Mouse (Mus musculus): Measurements from ENCODE around the gene Pheta2. TPM values are rescaled to one million over a fixed set of nuclear protein-coding genes. Genes with fewer than 3 reads are reported as not detected.

Pheta2 gene
- polyA plus RNA-seq (2012; ENCODE audit: low replicate concordance) = 0.36 and 3.5 TPM in 2 replicates

DNA sequence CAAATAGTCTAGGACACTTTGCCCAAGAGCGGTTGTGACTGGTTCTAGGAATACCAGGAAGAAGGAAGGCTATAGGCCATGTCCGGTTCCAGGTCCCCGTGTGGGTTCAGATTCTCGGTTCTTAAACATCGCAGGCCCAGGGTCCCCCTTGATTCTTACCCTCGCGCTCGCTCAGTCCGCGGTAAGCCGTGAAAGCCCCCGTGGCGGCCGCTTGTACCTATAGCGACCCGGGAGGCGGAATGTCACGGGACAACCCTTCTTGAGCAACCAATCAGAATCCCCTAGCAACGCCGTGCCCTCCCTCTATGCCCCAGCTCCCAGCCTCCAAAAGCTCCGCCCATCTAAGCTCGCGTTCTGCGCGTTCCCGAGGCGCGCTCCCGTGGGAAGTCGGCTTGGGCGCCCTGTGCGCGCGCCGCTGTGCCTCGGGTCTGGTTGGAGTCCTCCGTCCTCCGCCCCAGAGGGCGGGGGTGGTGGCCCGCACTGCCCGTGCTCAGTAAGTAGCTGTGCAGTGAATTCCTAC lies at the start of gene Pheta2, which contains the start of the genes Naga and Smdt1:
TSS of gene Pheta2 (plus strand) at position 350 of the 520 bp plus-strand sequence.
TSS of gene Naga (minus strand) at position 333 of the 520 bp plus-strand sequence.
TSS of gene Smdt1 (plus strand) at position 367 of the 520 bp plus-strand sequence.

DNA sequence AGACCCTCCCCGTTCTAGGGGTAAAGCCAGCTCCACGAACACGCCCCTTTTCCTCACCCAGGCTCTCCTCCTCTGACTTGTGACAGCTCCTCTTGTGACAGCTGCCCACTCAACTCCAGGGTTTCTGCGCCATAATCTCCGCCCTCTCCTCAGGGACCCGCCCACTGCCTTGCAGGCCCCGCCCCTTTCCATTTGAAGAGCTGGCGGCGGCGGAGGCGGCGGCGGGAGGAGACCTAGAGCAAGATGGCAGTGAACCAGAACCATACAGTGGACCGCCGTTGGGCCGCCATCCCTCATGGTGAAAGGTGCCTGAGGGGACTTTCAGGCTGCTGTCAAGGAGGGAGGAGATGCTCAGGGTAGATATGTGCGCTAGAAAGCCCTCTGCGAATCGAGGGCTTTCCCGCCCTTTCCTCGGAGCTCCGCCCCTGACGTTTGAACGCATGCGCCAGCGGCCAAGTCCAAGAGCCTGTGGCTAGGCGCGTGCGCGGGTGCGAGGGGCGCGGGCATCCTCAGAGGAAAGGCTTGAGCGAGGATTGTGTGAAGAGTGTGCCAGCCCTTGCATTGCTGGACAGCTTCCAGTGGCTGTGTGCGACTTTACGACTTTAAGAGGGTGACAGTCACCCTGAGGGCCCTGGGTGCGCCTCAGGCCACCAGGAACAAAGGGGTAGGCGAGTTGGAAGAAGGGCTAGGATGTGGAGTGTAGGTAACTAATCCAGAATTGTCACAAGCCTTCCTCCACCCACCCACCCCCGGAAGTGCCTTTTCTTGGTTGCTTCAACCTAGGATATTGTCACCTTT lies 39.8 kb upstream of the Pheta2 start, which contains the start of gene Wbp2nl:
TSS of gene Wbp2nl (plus strand) at position 191 of the 798 bp plus-strand sequence.

DNA sequence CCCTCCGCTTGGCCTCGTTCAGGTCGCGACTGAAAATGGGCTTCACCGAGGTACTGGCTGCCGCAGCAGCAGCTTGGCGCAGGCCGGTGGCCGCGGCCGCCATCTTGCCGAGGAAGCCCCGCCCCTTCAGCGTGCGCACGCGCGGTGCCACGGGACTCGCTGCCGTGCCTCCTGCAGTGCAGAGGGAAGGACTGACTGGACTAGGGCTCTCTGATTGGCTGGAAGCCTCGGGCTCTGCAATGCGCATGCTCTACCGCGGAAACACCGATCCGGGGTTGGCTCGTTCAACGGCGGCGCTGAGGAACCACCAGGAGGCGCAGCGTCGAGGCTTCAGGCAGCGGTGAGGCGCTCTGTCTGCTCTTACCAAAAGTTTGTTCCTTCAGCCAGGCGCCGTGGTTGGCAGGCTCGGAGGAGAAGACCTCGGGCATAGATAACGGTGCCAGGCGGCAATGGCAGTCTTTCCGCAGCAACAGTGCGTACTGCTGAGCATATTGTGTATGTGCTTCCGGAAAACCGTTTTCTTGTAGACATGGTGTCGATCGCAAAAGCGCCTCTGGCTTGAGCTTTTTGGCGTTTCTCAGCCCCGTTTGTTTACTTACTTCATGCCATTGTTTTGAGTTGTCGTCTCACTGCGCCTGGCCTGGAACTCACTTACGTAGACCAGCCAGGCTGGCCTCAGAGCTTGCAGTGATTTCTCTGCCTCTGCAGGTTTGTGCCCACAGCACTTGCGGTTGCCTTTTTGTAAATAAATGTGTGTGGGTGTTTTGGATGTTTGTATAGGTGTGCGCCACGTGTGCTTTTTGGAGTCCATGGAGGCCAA lies 15.6 kb downstream of the Pheta2 start, which contains the start of gene Ndufa6:
TSS of gene Ndufa6 (minus strand) at position 197 of the 820 bp plus-strand sequence.

DNA sequence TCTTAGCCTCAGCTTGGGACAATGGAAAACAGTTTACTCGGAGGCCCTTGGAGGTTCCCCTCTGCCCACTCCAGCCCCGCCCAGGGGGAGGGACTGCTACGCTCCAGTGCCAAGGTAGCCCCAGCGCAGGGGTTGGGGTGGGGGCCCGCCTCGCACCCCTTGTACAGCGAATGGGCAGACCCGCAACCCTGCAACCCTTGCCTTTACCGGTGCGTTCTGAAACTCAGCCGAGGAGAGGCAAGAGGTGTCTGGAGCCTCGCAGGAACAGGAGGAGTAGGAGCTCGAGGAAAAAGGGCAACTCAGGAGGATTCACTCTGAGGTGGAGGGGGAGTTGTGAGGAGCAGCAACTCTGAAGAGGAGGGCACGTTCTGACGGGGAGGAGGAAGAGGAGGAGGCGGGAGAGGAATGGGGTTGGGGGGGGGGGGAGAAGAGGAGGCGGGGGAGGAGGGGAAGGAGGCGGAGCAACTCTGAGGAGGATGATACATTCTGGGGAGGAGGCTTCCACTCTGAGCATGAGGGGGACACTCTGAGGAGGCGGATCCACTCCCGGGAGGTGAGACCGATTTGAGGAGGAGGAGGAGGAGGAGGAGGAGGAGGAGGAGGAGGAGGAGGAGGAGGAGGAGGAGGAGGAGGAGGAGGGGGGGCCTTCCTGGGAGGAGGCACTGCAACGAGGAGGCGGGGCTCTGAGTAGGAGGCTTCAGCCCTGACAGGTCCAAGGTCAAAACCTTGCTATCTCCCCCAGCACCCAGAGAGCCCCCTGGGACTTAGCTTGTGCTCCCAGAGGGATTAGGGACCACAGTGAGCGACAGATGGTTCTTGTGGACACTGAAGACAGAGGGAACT lies 41.4 kb downstream of the Pheta2 start, which contains the start of gene Cyp2d22:
TSS of gene Cyp2d22 (minus strand) at position 390 of the 843 bp plus-strand sequence.

DNA sequence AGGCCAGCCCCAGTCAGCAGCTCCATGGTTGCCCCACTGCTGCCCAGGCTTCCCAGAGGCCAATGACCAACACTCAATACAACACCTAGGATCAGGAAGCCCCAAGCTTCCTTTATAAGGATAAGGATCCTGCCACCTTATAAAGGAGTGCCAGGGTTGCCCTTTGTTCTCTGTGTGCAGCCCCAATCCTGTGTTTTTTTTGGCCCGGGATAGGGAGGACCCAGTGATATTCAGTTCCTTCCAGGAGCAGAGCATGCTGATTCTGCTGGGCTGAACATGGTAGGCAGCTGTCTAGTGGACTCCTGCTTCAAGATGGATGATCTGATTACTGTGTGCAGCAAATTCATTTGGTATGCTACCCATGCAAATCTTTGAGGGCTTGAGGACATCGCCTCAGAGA lies 55.2 kb downstream of the Pheta2 start, which contains the start of gene Cyp2d11:
TSS of gene Cyp2d11 (minus strand) at position 101 of the 400 bp plus-strand sequence.

Other genes with a start within 250 kb of the Pheta2 start
- 7.4 and 30.9 TPM in 2 replicates for gene Ccdc134, start 211.0 kb upstream of the Pheta2 start, polyA plus RNA-seq (2012; ENCODE audit: low replicate concordance)
- gene Srebf2, start 191.8 kb upstream of the Pheta2 start, polyA plus RNA-seq (2012; ENCODE audit: low replicate concordance) = 411 and 943 TPM in 2 replicates
- 20.6 and 47.5 TPM in 2 replicates for gene Shisa8, start 126.1 kb upstream of the Pheta2 start, polyA plus RNA-seq (2012; ENCODE audit: low replicate concordance)
- 331 and 554 TPM in 2 replicates for gene Tnfrsf13c, start 114.6 kb upstream of the Pheta2 start, polyA plus RNA-seq (2012; ENCODE audit: low replicate concordance)
- 20.1 and 28.6 TPM in 2 replicates for gene Cenpm, start 94.2 kb upstream of the Pheta2 start, polyA plus RNA-seq (2012; ENCODE audit: low replicate concordance)
- not detected in 2 replicates for gene 1500009C09Rik, start 86.5 kb upstream of the Pheta2 start, polyA plus RNA-seq (2012; ENCODE audit: low replicate concordance)
- 1.9 and 3.0 TPM in 2 replicates for gene Sept3, start 64.0 kb upstream of the Pheta2 start, polyA plus RNA-seq (2012; ENCODE audit: low replicate concordance)
- gene Wbp2nl, start 40.0 kb upstream of the Pheta2 start, polyA plus RNA-seq (2012; ENCODE audit: low replicate concordance) = not detected in 2 replicates
- 73.0 and 171 TPM in 2 replicates for gene Naga, start within 50 bp of the Pheta2 start, polyA plus RNA-seq (2012; ENCODE audit: low replicate concordance)
- 93.9 and 103 TPM in 2 replicates for gene Smdt1, start within 50 bp of the Pheta2 start, polyA plus RNA-seq (2012; ENCODE audit: low replicate concordance)
- gene Ndufa6, start 15.4 kb downstream of the Pheta2 start, polyA plus RNA-seq (2012; ENCODE audit: low replicate concordance) = 116 and 213 TPM in 2 replicates
- gene Cyp2d22, start 41.3 kb downstream of the Pheta2 start, polyA plus RNA-seq (2012; ENCODE audit: low replicate concordance) = 0.40 and 2.4 TPM in 2 replicates
- gene Cyp2d11, start 55.1 kb downstream of the Pheta2 start, polyA plus RNA-seq (2012; ENCODE audit: low replicate concordance) = not detected in 2 replicates
- not detected in 2 replicates for gene Cyp2d10, start 68.3 kb downstream of the Pheta2 start, polyA plus RNA-seq (2012; ENCODE audit: low replicate concordance)
- not detected in 2 replicates for gene Cyp2d9, start 94.5 kb downstream of the Pheta2 start, polyA plus RNA-seq (2012; ENCODE audit: low replicate concordance)
- not detected in 2 replicates for gene Cyp2d12, start 216.1 kb downstream of the Pheta2 start, polyA plus RNA-seq (2012; ENCODE audit: low replicate concordance)

All from hematopoietic multipotent progenitor cell, adult 10-12 weeks (in vitro differentiated cells).